ENCODE assay signal across 9 mouse cellular contexts in genomic region chr3:33043896-33044798, GRCm38 (mm10).
DNase-seq lines count a peak whose midpoint lies in the region; ATAC-seq and TF ChIP-seq lines count a peak whose summit lies in the region.
"Had no signal": no experiment of that assay in that cellular context is flagged by ENCODE, and none has a peak within 500 bp of the region (broad histone marks: within the 10 kb centered on the region; RNA-seq: fewer than 3 reads in every experiment).

No protein-coding gene starts in this region.

- H3K9me3 ChIP-seq in lung, embryonic 14.5 days (ENCODE audit: low read depth, low read length) = no peaks in the 10 kb centered on the region
- no peaks in the 10 kb centered on the region for H3K9me3 ChIP-seq in midbrain, embryonic 16.5 days (replicated peaks; ENCODE audit: control insufficient read depth, low read length, poor library complexity, severe bottlenecking)
- H3K9me3 ChIP-seq: kidney, embryonic 15.5 days had no signal

- H3K36me3 ChIP-seq in lung, embryonic 14.5 days (ENCODE audit: insufficient read depth) = no peaks in the 10 kb centered on the region
- H3K36me3 ChIP-seq in midbrain, embryonic 16.5 days (ENCODE audit: control insufficient read depth, insufficient read depth, low read length) = no peaks in the 10 kb centered on the region
- H3K36me3 ChIP-seq: kidney, embryonic 15.5 days had no signal

- H3K4me2 ChIP-seq in lung, embryonic 14.5 days = no peak overlapping the region
- no peak overlapping the region for H3K4me2 ChIP-seq in midbrain, embryonic 16.5 days (ENCODE audit: low read length)
- H3K4me2 ChIP-seq: kidney, embryonic 15.5 days had no signal

- no peak overlapping the region for H3K27ac ChIP-seq in lung, embryonic 14.5 days (ENCODE audit: low read depth)
- no peak overlapping the region for H3K27ac ChIP-seq in midbrain, embryonic 16.5 days (ENCODE audit: low read length)
- H3K27ac ChIP-seq: kidney, embryonic 15.5 days had no signal

- no peak overlapping the region for H3K9ac ChIP-seq in lung, embryonic 14.5 days
- no peak overlapping the region for H3K9ac ChIP-seq in midbrain, embryonic 16.5 days (ENCODE audit: low read depth, low read length)
- H3K9ac ChIP-seq: kidney, embryonic 15.5 days had no signal

- no peaks in the 10 kb centered on the region for H3K4me1 ChIP-seq in lung, embryonic 14.5 days (ENCODE audit: insufficient read depth)
- 0 out of 2 replicates have a peak, but pooled peaks cover 3% of the 10 kb centered on the region for H3K4me1 ChIP-seq in midbrain, embryonic 16.5 days (ENCODE audit: control insufficient read depth, insufficient read depth, low read length)
- H3K4me1 ChIP-seq: kidney, embryonic 15.5 days had no signal

- ATAC-seq in lung, embryonic 14.5 days (ENCODE audit: insufficient read depth) = no peak
- ATAC-seq in midbrain, embryonic 16.5 days = peak; percentile 30; the same call in 1 of the 2 replicates
- ATAC-seq in megakaryocyte progenitor cell, adult 5-6 weeks (replicated peaks; ENCODE audit: poor library complexity) = no peak

- no peaks in the 10 kb centered on the region for H3K27me3 ChIP-seq in lung, embryonic 14.5 days (ENCODE audit: insufficient read depth, low read length)
- no peaks in the 10 kb centered on the region for H3K27me3 ChIP-seq in midbrain, embryonic 16.5 days (ENCODE audit: control insufficient read depth, insufficient read depth, low read depth, low read length)
- H3K27me3 ChIP-seq: kidney, embryonic 15.5 days had no signal

- H3K4me3 ChIP-seq in lung, embryonic 14.5 days (ENCODE audit: low read depth, low read length) = no peak overlapping the region
- H3K4me3 ChIP-seq in midbrain, embryonic 16.5 days (ENCODE audit: low read depth, low read length) = no peak overlapping the region
- H3K4me3 ChIP-seq: kidney, embryonic 15.5 days had no signal

- WGBS in lung, embryonic 14.5 days = 61% methylated on average over 10 of the region's 10 CpGs
- WGBS in midbrain, embryonic 16.5 days = 68% methylated on average over 10 of the region's 10 CpGs

- TF ChIP-seq CTCF in lung, embryonic 14.5 days (IDR thresholded peaks at IDR 0.05; ENCODE audit: low read depth) = peak; percentile 49

- peak; percentile 46 for DNase-seq in embryo, embryonic 10 days (ENCODE audit: low spot score)
- DNase-seq in embryo, embryonic 9.5 days (ENCODE audit: extremely low spot score) = no peak
- peak; percentile 50 for DNase-seq in lung, embryonic 14.5 days
- DNase-seq in lung, adult 18-20 months = no peak
- DNase-seq in embryo, embryonic 11 days = peak; percentile 49
- no peak for DNase-seq in frontal cortex, postnatal 14 days (ENCODE audit: low spot score in 2 of 2)

Comparison
In these comparisons a context has a peak if more than half of its experiments do, and no peak if none do; other contexts are left out.
1. DNase-seq: peak in embryo, embryonic 10 days (single experiment), lung, embryonic 14.5 days (single experiment) and embryo, embryonic 11 days (single experiment); none in embryo, embryonic 9.5 days (single experiment), lung, adult 18-20 months (0 of 2) and frontal cortex, postnatal 14 days (0 of 2).